Mouse (Mus musculus): Measurements from ENCODE around the gene Gpc1. TPM values are rescaled to one million over a fixed set of nuclear protein-coding genes. Genes with fewer than 3 reads are reported as not detected.

Gpc1 gene
- polyA plus RNA-seq, 1 experiment = 3.6 TPM

DNA sequence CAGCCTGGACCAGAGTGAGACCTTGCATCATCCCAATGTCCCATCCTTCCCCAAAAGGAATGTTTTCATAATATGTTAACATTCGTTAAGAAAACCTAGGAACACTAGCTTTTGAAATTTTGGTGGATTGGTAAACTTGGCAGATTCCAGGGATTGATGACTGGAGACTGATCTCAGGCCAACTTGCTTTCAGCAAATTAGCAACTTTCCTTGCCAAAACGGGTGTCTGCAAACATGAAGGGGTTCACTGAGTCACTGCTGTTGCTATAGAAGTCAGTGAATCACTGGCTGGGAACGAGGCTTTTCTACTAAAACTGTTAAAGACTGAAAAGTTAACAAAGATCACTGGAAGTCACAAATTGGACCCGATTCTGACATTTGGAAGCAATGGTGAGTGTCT, 72.2 kb downstream of the Gpc1 start:
- Histone ChIP-seq H3K27ac (ENCODE audit: insufficient read depth, low read depth, low read length) (no peak overlapping the region), H3K4me3 (ENCODE audit: insufficient read depth, low read length) (no peak overlapping the region), H3K4me1 (ENCODE audit: control insufficient read depth, insufficient read depth, low read length) (peaks cover 17% of the 10 kb centered on the region)
- TF ChIP-seq POLR2A (IDR thresholded peaks at IDR 0.05; ENCODE audit: borderline replicate concordance, low read depth, low read length) (no peak), CTCF (IDR thresholded peaks at IDR 0.05; ENCODE audit: low read depth, low read length) (no peak)

DNA sequence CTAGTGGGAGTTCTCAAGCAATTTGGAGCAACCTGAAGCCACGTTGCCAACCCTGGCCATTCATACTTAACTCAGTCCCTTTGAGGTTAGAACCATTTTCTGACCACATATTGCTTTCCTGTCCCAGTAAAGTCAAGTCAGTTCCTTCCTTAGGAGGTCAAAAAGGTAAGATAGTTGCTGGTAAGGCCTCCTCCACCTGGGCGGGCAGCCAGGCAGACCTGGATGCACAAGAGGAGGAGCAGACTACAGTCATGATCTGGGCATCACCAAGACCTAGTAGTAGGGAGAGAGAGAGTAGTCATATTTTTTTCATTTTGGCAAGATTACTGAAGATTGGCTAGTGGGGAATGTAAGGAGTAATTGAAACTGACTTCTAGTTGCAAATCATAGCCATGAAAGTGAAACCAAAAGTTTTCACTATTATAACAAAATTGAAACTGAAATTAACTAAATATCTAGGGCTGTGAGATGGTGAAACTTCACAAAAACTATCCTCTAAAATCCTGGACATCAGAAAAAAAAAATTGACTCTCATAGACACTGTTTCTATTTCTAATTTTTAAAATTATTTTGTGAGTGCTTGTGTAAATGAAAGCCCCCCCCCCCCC, 74.4 kb downstream of the Gpc1 start:
- peaks cover 26% of the 10 kb centered on the region for H3K4me1 ChIP-seq (ENCODE audit: control insufficient read depth, insufficient read depth, low read length)
- no peak overlapping the region for H3K27ac ChIP-seq (ENCODE audit: insufficient read depth, low read depth, low read length)
- TF ChIP-seq POLR2A (IDR thresholded peaks at IDR 0.05; ENCODE audit: borderline replicate concordance, low read depth, low read length) (no peak), CTCF (IDR thresholded peaks at IDR 0.05; ENCODE audit: low read depth, low read length) (no peak)
- H3K4me3 ChIP-seq (ENCODE audit: insufficient read depth, low read length) = no peak overlapping the region

DNA sequence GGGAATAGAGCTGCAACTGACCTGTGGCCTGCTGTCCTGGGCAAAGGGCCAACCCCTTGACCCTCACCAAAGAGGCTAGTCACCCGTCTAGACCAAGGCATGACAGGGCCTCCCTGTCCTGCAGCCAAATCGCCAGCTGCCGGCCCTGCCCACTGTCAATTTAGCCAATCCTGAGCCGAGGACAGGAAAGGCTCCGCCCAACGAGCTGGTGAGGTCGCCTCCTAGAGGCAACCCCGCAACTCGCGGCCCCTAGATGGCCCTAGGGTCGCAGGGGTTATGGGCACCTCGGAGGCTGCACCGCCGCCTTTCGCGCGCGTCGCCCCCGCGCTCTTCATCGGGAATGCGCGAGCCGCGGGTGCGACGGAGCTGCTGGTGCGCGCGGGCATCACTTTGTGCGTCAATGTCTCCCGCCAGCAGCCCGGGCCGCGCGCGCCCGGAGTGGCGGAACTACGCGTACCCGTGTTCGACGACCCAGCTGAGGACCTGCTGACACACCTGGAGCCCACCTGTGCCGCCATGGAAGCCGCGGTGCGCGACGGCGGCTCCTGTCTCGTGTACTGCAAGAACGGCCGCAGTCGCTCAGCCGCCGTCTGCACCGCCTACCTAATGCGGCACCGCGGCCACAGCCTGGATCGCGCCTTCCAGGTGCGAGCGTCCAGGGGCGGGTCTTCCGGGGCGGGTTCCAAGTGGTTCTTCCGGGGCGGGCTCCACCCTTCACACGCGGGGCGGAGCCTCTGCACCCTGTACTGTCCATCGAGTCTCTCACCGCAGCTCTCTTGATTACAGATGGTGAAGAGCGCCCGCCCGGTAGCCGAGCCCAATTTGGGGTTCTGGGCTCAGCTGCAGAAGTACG, 75.6 kb downstream of the Gpc1 start, which contains the start of gene Dusp28:
Gene Dusp28 (plus strand): TSS at position 203 of the 853 bp plus-strand sequence.
- H3K4me1 ChIP-seq (ENCODE audit: control insufficient read depth, insufficient read depth, low read length) = peaks cover 26% of the 10 kb centered on the region

DNA sequence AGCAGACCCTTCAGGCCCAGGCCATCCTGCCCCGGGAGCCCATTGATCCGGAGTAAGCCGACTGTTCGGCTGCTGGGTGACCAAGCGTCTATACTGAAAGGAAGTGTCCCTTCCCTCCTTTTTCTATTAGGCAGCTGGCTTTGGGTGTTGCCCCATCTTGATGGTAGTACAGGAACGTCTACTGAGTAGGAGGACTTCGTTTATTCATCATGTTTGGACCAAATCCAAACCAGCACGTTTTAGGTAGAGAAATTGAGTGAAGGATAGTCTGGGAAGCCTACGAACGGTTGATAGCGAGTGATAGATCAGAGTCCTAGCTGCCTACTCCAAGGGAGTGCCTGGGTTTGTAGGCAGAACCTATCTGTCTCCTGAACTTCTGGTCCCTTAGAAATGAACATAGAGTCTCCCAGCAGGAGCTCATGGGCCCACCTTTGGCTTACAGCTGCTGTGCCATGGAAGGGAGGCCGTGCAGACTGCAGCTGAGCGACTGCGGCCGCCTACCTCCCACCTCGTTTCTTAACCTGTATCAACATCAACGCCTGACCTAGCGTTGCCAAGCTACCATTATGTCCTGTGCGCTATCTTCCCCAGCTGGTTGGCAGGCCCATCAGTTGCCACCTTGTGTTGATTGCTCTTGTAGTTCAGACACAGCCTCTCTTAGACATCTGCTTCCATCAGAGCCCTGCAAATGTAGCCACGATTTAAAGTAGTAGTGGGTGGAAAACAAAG, 76.4 kb downstream of the Gpc1 start:
- Histone ChIP-seq H3K4me1 (ENCODE audit: control insufficient read depth, insufficient read depth, low read length) (peaks cover 26% of the 10 kb centered on the region), H3K4me3 (ENCODE audit: insufficient read depth, low read length) (peak overlapping the region; percentile 71), H3K27ac (ENCODE audit: insufficient read depth, low read depth, low read length) (peak overlapping the region; percentile 23; the same call in 1 of the 2 replicates)
- TF ChIP-seq CTCF (IDR thresholded peaks at IDR 0.05; ENCODE audit: low read depth, low read length) (no peak), POLR2A (IDR thresholded peaks at IDR 0.05; ENCODE audit: borderline replicate concordance, low read depth, low read length) (no peak)

More for the DNA sequence above, 75.6 kb downstream of the Gpc1 start, which contains the start of gene Dusp28:
- H3K4me3 ChIP-seq (ENCODE audit: insufficient read depth, low read length) = peak within 1 kb of the TSS; percentile 71
- peak within 1 kb of the TSS; percentile 23 for H3K27ac ChIP-seq (ENCODE audit: insufficient read depth, low read depth, low read length)
- TF ChIP-seq CTCF (IDR thresholded peaks at IDR 0.05; ENCODE audit: low read depth, low read length) (peak; percentile 19; the same call in 1 of the 2 replicates), POLR2A (IDR thresholded peaks at IDR 0.05; ENCODE audit: borderline replicate concordance, low read depth, low read length) (no peak)

DNA sequence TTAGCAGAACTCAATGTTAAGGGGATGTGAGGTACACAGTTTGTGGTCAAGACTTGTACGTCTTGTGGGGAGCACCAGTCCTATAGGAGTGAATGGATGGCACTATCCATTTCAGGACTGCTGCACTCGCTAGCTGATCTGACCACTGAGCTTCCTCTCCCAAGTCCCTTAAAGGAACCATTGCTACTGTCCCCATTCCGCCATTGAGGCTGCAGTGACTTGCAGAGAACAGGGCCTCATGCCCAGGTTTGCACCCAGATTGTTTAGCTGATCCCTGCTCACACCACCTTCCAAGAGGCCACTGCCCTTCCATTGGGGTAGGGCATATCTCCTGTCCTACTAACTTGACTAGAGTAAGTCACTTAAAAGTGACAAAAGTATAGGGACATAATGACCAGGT, 77.2 kb downstream of the Gpc1 start:
- Histone ChIP-seq H3K4me3 (ENCODE audit: insufficient read depth, low read length) (no peak overlapping the region), H3K27ac (ENCODE audit: insufficient read depth, low read depth, low read length) (no peak overlapping the region), H3K4me1 (ENCODE audit: control insufficient read depth, insufficient read depth, low read length) (peaks cover 24% of the 10 kb centered on the region)
- TF ChIP-seq CTCF (IDR thresholded peaks at IDR 0.05; ENCODE audit: low read depth, low read length) = no peak
- no peak for TF ChIP-seq POLR2A (IDR thresholded peaks at IDR 0.05; ENCODE audit: borderline replicate concordance, low read depth, low read length)

DNA sequence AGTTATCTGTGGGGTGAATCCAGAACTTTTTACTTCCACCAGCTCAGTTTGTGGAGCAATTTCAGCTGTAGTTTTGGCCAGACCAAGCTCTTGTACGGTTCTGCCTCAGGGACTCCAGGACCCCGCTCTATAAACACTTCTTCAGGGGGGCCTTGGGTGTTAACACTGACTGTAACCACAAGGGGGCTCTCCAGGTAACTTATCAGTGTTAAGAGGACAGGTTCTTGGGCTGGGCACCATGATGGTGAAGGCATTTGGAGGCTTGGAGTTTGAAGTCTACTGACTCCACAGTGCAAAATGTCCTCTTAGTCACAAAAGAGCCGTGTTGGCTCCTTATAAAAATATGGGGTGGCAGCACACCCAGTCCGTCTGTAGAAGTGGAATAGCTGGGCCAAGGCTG, 77.6 kb downstream of the Gpc1 start:
- TF ChIP-seq CTCF (IDR thresholded peaks at IDR 0.05; ENCODE audit: low read depth, low read length) (peak; percentile 21; the same call in 1 of the 2 replicates), POLR2A (IDR thresholded peaks at IDR 0.05; ENCODE audit: borderline replicate concordance, low read depth, low read length) (no peak)
- Histone ChIP-seq H3K4me1 (ENCODE audit: control insufficient read depth, insufficient read depth, low read length) (peaks cover 22% of the 10 kb centered on the region), H3K4me3 (ENCODE audit: insufficient read depth, low read length) (no peak overlapping the region), H3K27ac (ENCODE audit: insufficient read depth, low read depth, low read length) (no peak overlapping the region)

Other genes with a start within 250 kb of the Gpc1 start
- gene Olfr1412, start 245.9 kb upstream of the Gpc1 start, polyA plus RNA-seq (2012; ENCODE audit: insufficient read depth, insufficient read length, missing spikeins) = not detected in 2 replicates
- gene Olfr1411, start 237.2 kb upstream of the Gpc1 start, polyA plus RNA-seq (2012; ENCODE audit: insufficient read depth, insufficient read length, missing spikeins) = not detected in 2 replicates
- not detected in 2 replicates for gene Olfr1410, start 225.9 kb upstream of the Gpc1 start, polyA plus RNA-seq (2012; ENCODE audit: insufficient read depth, insufficient read length, missing spikeins)
- not detected in 2 replicates for gene Olfr12, start 213.9 kb upstream of the Gpc1 start, polyA plus RNA-seq (2012; ENCODE audit: insufficient read depth, insufficient read length, missing spikeins)
- gene Cops9, start 189.7 kb upstream of the Gpc1 start, polyA plus RNA-seq (2012; ENCODE audit: insufficient read depth, insufficient read length, missing spikeins) = 221 and 248 TPM in 2 replicates
- 0.80 TPM in 1 of 2 replicates, not detected in the other for gene Otos, start 182.8 kb upstream of the Gpc1 start, polyA plus RNA-seq (2012; ENCODE audit: insufficient read depth, insufficient read length, missing spikeins)
- not detected in 2 replicates for gene Ankmy1, start 71.3 kb downstream of the Gpc1 start, polyA plus RNA-seq (2012; ENCODE audit: insufficient read depth, insufficient read length, missing spikeins)
- 5.8 and 6.8 TPM in 2 replicates for gene Dusp28, start 75.3 kb downstream of the Gpc1 start, polyA plus RNA-seq (2012; ENCODE audit: insufficient read depth, insufficient read length, missing spikeins)
- 81.0 and 87.3 TPM in 2 replicates for gene Rnpepl1, start 79.1 kb downstream of the Gpc1 start, polyA plus RNA-seq (2012; ENCODE audit: insufficient read depth, insufficient read length, missing spikeins)
- 6.8 and 11.9 TPM in 2 replicates for gene Capn10, start 102.7 kb downstream of the Gpc1 start, polyA plus RNA-seq (2012; ENCODE audit: insufficient read depth, insufficient read length, missing spikeins)
- gene Gpr35, start 119.2 kb downstream of the Gpc1 start, polyA plus RNA-seq (2012; ENCODE audit: insufficient read depth, insufficient read length, missing spikeins) = 0.62 and 1.4 TPM in 2 replicates
- not detected in 2 replicates for gene Aqp12, start 174.7 kb downstream of the Gpc1 start, polyA plus RNA-seq (2012; ENCODE audit: insufficient read depth, insufficient read length, missing spikeins)

Measured in bone marrow macrophage, adult 2 months (primary cell).